8 mouse cellular contexts compared by ENCODE assay signal in the genomic region with DNA sequence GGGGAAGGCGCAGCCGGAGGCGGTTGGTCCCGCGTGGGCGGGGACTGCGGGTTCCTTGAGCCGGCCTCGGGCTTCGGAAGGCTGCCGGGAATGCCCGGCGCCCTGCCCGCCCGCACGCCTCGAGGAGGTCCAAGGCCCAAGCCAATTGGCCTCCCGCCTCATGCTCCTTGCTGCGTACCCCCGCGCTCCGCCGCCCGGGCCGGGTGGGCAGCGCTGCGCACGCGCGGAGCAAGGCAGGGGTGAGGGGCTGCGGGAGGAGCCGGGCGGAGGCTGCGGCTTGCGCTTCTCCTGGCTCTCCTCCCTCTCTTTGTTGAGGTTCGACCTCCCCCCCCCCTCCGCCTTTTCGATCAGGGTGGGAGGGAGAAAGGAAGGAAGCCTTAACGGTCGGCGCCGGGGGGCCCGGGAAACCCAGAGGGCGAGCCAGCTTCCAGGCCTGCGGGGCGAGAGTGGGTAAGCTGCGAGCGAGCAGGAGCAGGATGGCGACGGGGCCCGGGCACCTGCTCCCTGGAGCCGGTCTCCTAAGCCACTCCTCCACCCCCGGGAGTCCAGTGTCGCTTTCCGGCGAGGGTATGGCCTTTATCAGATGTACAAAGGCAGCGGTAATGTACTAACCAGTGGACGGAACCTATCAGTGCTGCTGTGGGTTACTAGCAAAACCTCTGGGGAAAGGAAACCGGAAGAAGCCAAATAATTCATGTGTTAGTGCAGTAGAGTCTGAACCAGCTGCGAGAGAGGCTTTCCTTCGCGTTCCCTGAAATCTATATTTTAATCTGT. TPM values are rescaled to one million over a fixed set of nuclear protein-coding genes. Genes with fewer than 3 reads are reported as not detected.
DNase-seq lines count a peak whose midpoint lies in the region; ATAC-seq lines count a peak whose summit lies in the region.

No protein-coding gene starts in this region.

- peak; percentile 32 to 79 for DNase-seq in frontal cortex, adult 2 months (ENCODE audit: extremely low spot score in 1 of 2, low spot score in 1 of 2)
- no peak for DNase-seq in frontal cortex, postnatal 25 days (ENCODE audit: low spot score in 2 of 2)
- DNase-seq in embryonic facial prominence, embryonic 14.5 days (ENCODE audit: low spot score): peak; percentile 90
- peak; percentile 89 for DNase-seq in neural tube, embryonic 11.5 days (ENCODE audit: low spot score)
- DNase-seq in telencephalon, adult 2 months (ENCODE audit: low read depth, low spot score): peak; percentile 56

- H3K27me3 ChIP-seq in embryonic facial prominence, embryonic 14.5 days (replicated peaks; ENCODE audit: control insufficient read depth, insufficient read depth, low read length): no peaks in the 10 kb centered on the region
- no peaks in the 10 kb centered on the region for H3K27me3 ChIP-seq in heart, embryonic 12.5 days (replicated peaks)
- H3K27me3 ChIP-seq in kidney, embryonic 16.5 days (ENCODE audit: insufficient read depth, low read length): no peaks in the 10 kb centered on the region
- no peaks in the 10 kb centered on the region for H3K27me3 ChIP-seq in liver, embryonic 16.5 days (ENCODE audit: control insufficient read depth, insufficient read depth, low read depth, low read length)
- no peaks in the 10 kb centered on the region for H3K27me3 ChIP-seq in neural tube, embryonic 11.5 days (ENCODE audit: control insufficient read depth, insufficient read depth, low read length)

- H3K9me3 ChIP-seq in embryonic facial prominence, embryonic 14.5 days (ENCODE audit: control insufficient read depth, low read length): no peaks in the 10 kb centered on the region
- no peaks in the 10 kb centered on the region for H3K9me3 ChIP-seq in heart, embryonic 12.5 days (replicated peaks)
- H3K9me3 ChIP-seq in kidney, embryonic 16.5 days (ENCODE audit: low read length): no peaks in the 10 kb centered on the region
- no peaks in the 10 kb centered on the region for H3K9me3 ChIP-seq in liver, embryonic 16.5 days (replicated peaks; ENCODE audit: control insufficient read depth, low read length)
- H3K9me3 ChIP-seq in neural tube, embryonic 11.5 days (ENCODE audit: control insufficient read depth, low read length): no peaks in the 10 kb centered on the region

- peak overlapping the region; percentile 92 for H3K4me3 ChIP-seq in embryonic facial prominence, embryonic 14.5 days (ENCODE audit: low read depth, low read length)
- peak overlapping the region; percentile 64 for H3K4me3 ChIP-seq in heart, embryonic 12.5 days
- peak overlapping the region; percentile 83 for H3K4me3 ChIP-seq in kidney, embryonic 16.5 days (ENCODE audit: low read length)
- peak overlapping the region; percentile 98 for H3K4me3 ChIP-seq in liver, embryonic 16.5 days (ENCODE audit: low read depth, low read length)
- peak overlapping the region; percentile 67 for H3K4me3 ChIP-seq in neural tube, embryonic 11.5 days (ENCODE audit: low read depth, low read length)

- peak overlapping the region; percentile 87 for H3K4me2 ChIP-seq in embryonic facial prominence, embryonic 14.5 days (ENCODE audit: low read depth, low read length)
- peak overlapping the region; percentile 72 for H3K4me2 ChIP-seq in heart, embryonic 12.5 days
- H3K4me2 ChIP-seq in kidney, embryonic 16.5 days (replicated peaks; ENCODE audit: low read depth, low read length): peak overlapping the region; percentile 79
- peak overlapping the region; percentile 89 for H3K4me2 ChIP-seq in liver, embryonic 16.5 days (ENCODE audit: low read depth, low read length)
- H3K4me2 ChIP-seq in neural tube, embryonic 11.5 days (ENCODE audit: low read depth): peak overlapping the region; percentile 55

- peak; percentile 91 for ATAC-seq in embryonic facial prominence, embryonic 14.5 days (ENCODE audit: low read depth)
- peak; percentile 86 for ATAC-seq in heart, embryonic 12.5 days (ENCODE audit: insufficient number of reproducible peaks, low FRiP score)
- ATAC-seq in kidney, embryonic 16.5 days (ENCODE audit: low FRiP score, low TSS enrichment): peak; percentile 89
- ATAC-seq in liver, embryonic 16.5 days (ENCODE audit: low read depth): peak; percentile 73
- peak; percentile 90 for ATAC-seq in neural tube, embryonic 11.5 days (ENCODE audit: insufficient read depth, low FRiP score, low TSS enrichment)

- WGBS in embryonic facial prominence, embryonic 14.5 days: under 1% methylated on average over 25 of the region's 62 CpGs
- under 1% methylated on average over 61 of the region's 62 CpGs for WGBS in heart, embryonic 12.5 days
- WGBS in kidney, embryonic 16.5 days: under 1% methylated on average over 53 of the region's 62 CpGs
- WGBS in liver, embryonic 16.5 days (ENCODE audit: insufficient replicate concordance): under 1% methylated on average over 60 of the region's 62 CpGs
- under 1% methylated on average over 46 of the region's 62 CpGs for WGBS in neural tube, embryonic 11.5 days

- H3K27ac ChIP-seq in embryonic facial prominence, embryonic 14.5 days (replicated peaks; ENCODE audit: low read depth, low read length): peak overlapping the region; percentile 100
- H3K27ac ChIP-seq in heart, embryonic 12.5 days (ENCODE audit: poor library complexity, severe bottlenecking): peak overlapping the region; percentile 96
- peak overlapping the region; percentile 99 for H3K27ac ChIP-seq in kidney, embryonic 16.5 days (ENCODE audit: low read length)
- peak overlapping the region; percentile 97 for H3K27ac ChIP-seq in liver, embryonic 16.5 days (ENCODE audit: low read length)
- H3K27ac ChIP-seq in neural tube, embryonic 11.5 days (ENCODE audit: low read depth, low read length): peak overlapping the region; percentile 97

- H3K36me3 ChIP-seq in embryonic facial prominence, embryonic 14.5 days (ENCODE audit: control insufficient read depth, insufficient read depth, low read length): peaks cover 45% of the 10 kb centered on the region
- peaks cover 28% of the 10 kb centered on the region for H3K36me3 ChIP-seq in heart, embryonic 12.5 days
- peaks cover 18% of the 10 kb centered on the region for H3K36me3 ChIP-seq in kidney, embryonic 16.5 days (ENCODE audit: insufficient read depth, low read length)
- H3K36me3 ChIP-seq in liver, embryonic 16.5 days (ENCODE audit: control insufficient read depth, insufficient read depth): peaks cover 14% of the 10 kb centered on the region
- peaks cover 5% of the 10 kb centered on the region for H3K36me3 ChIP-seq in neural tube, embryonic 11.5 days (ENCODE audit: control insufficient read depth, insufficient read depth, low read length)

- H3K9ac ChIP-seq in embryonic facial prominence, embryonic 14.5 days (ENCODE audit: low read depth, low read length): peak overlapping the region; percentile 99
- peak overlapping the region; percentile 92 for H3K9ac ChIP-seq in heart, embryonic 12.5 days
- peak overlapping the region; percentile 92 for H3K9ac ChIP-seq in kidney, embryonic 16.5 days (replicated peaks; ENCODE audit: low read length)
- peak overlapping the region; percentile 97 for H3K9ac ChIP-seq in liver, embryonic 16.5 days (ENCODE audit: low read depth, low read length)
- H3K9ac ChIP-seq in neural tube, embryonic 11.5 days (ENCODE audit: low read length): peak overlapping the region; percentile 97

- H3K4me1 ChIP-seq in embryonic facial prominence, embryonic 14.5 days (ENCODE audit: control insufficient read depth, insufficient read depth, low read length): peaks cover 31% of the 10 kb centered on the region
- peaks cover 31% of the 10 kb centered on the region for H3K4me1 ChIP-seq in heart, embryonic 12.5 days (replicated peaks)
- H3K4me1 ChIP-seq in kidney, embryonic 16.5 days (ENCODE audit: insufficient read depth, low read length): peaks cover 29% of the 10 kb centered on the region
- H3K4me1 ChIP-seq in liver, embryonic 16.5 days (ENCODE audit: control insufficient read depth, low read depth, low read length): peaks cover 37% of the 10 kb centered on the region
- peaks cover 14% of the 10 kb centered on the region for H3K4me1 ChIP-seq in neural tube, embryonic 11.5 days (ENCODE audit: control insufficient read depth, insufficient read depth, low read length)

RNA-seq across cellular contexts. Expression of a gene that starts 0.9 kb away (rescaled TPM):
- polyA plus RNA-seq in frontal cortex, adult 2 months (2012; rRNA removed): 116 and 127 TPM in 2 replicates
- polyA plus RNA-seq in embryonic facial prominence, embryonic 14.5 days (2014; fragmentation: Nextera tagmentation; extraction: Ambion mirVana): 379 and 406 TPM in 2 replicates
- polyA plus RNA-seq in heart, embryonic 12.5 days (2016; fragmentation: Nextera tagmentation; extraction: Ambion mirVana): 303 and 308 TPM in 2 replicates
- 469 and 481 TPM in 2 replicates for polyA plus RNA-seq in kidney, embryonic 16.5 days (2015; fragmentation: Nextera tagmentation; extraction: Ambion mirVana)
- 103 and 120 TPM in 2 replicates for polyA plus RNA-seq in liver, embryonic 16.5 days (2015; fragmentation: Nextera tagmentation; extraction: Ambion mirVana)
- 694 and 702 TPM in 2 replicates for polyA plus RNA-seq in neural tube, embryonic 11.5 days (2014; fragmentation: Nextera tagmentation; extraction: Ambion mirVana)

RNA-seq across cellular contexts. Expression of a gene that starts 19.9 kb away (rescaled TPM):
- 26.8 and 27.1 TPM in 2 replicates for polyA plus RNA-seq in frontal cortex, adult 2 months (2012; rRNA removed)
- polyA plus RNA-seq in embryonic facial prominence, embryonic 14.5 days (2014; fragmentation: Nextera tagmentation; extraction: Ambion mirVana): 26.2 and 28.5 TPM in 2 replicates
- 28.9 and 29.3 TPM in 2 replicates for polyA plus RNA-seq in heart, embryonic 12.5 days (2016; fragmentation: Nextera tagmentation; extraction: Ambion mirVana)
- 28.5 and 30.2 TPM in 2 replicates for polyA plus RNA-seq in kidney, embryonic 16.5 days (2015; fragmentation: Nextera tagmentation; extraction: Ambion mirVana)
- polyA plus RNA-seq in liver, embryonic 16.5 days (2015; fragmentation: Nextera tagmentation; extraction: Ambion mirVana): 7.9 and 8.1 TPM in 2 replicates
- 42.5 and 44.0 TPM in 2 replicates for polyA plus RNA-seq in neural tube, embryonic 11.5 days (2014; fragmentation: Nextera tagmentation; extraction: Ambion mirVana)

RNA-seq across cellular contexts. Expression of a gene that starts 34.8 kb away (rescaled TPM):
- 49.0 and 54.8 TPM in 2 replicates for polyA plus RNA-seq in frontal cortex, adult 2 months (2012; rRNA removed)
- 126 and 136 TPM in 2 replicates for polyA plus RNA-seq in embryonic facial prominence, embryonic 14.5 days (2014; fragmentation: Nextera tagmentation; extraction: Ambion mirVana)
- 93.8 and 94.3 TPM in 2 replicates for polyA plus RNA-seq in heart, embryonic 12.5 days (2016; fragmentation: Nextera tagmentation; extraction: Ambion mirVana)
- 170 and 176 TPM in 2 replicates for polyA plus RNA-seq in kidney, embryonic 16.5 days (2015; fragmentation: Nextera tagmentation; extraction: Ambion mirVana)
- polyA plus RNA-seq in liver, embryonic 16.5 days (2015; fragmentation: Nextera tagmentation; extraction: Ambion mirVana): 59.9 and 66.8 TPM in 2 replicates
- polyA plus RNA-seq in neural tube, embryonic 11.5 days (2014; fragmentation: Nextera tagmentation; extraction: Ambion mirVana): 186 and 191 TPM in 2 replicates

Comparison
In these comparisons a context has a peak if more than half of its experiments do, and no peak if none do; other contexts are left out.
1. DNase-seq: peak in frontal cortex, adult 2 months (2 of 2), embryonic facial prominence, embryonic 14.5 days (single experiment), neural tube, embryonic 11.5 days (single experiment) and telencephalon, adult 2 months (single experiment); none in frontal cortex, postnatal 25 days (0 of 2).
2. Peak in every context shown above with its lines, with median percentiles within 50 percentile points of each other: ATAC-seq, H3K27ac ChIP-seq, H3K4me2 ChIP-seq, H3K4me3 ChIP-seq and H3K9ac ChIP-seq.